Comparison of ENCODE assay signal across 22 mouse cellular contexts in genomic region chr19:30516771-30517170, GRCm38 (mm10). TPM values are rescaled to one million over a fixed set of nuclear protein-coding genes. Genes with fewer than 3 reads are reported as not detected.
DNase-seq lines count a peak whose midpoint lies in the region; ATAC-seq and TF ChIP-seq lines count a peak whose summit lies in the region.
"Had no signal": no experiment of that assay in that cellular context is flagged by ENCODE, and none has a peak within 500 bp of the region (broad histone marks: within the 10 kb centered on the region; RNA-seq: fewer than 3 reads in every experiment).

No protein-coding gene starts in this region.

- H3K9ac ChIP-seq in kidney, embryonic 14.5 days (ENCODE audit: low read depth, low read length): no peak overlapping the region
- H3K9ac ChIP-seq in kidney, embryonic 16.5 days (replicated peaks; ENCODE audit: low read length): no peak overlapping the region
- H3K9ac ChIP-seq in forebrain, embryonic 16.5 days (replicated peaks; ENCODE audit: low read depth, low read length): no peak overlapping the region
- H3K9ac ChIP-seq: embryonic facial prominence, embryonic 13.5 days; forebrain, embryonic 13.5 days; heart, embryonic 15.5 days; hindbrain, embryonic 14.5 days had no signal

- no peak for TF ChIP-seq POLR2A in kidney, adult 2 months (IDR thresholded peaks at IDR 0.05; ENCODE audit: low read depth, low read length)

- H3K4me2 ChIP-seq in kidney, embryonic 14.5 days (replicated peaks; ENCODE audit: low read depth, low read length): no peak overlapping the region
- H3K4me2 ChIP-seq in kidney, embryonic 16.5 days (replicated peaks; ENCODE audit: low read depth, low read length): no peak overlapping the region
- H3K4me2 ChIP-seq in forebrain, embryonic 16.5 days (ENCODE audit: low read length): no peak overlapping the region
- H3K4me2 ChIP-seq: embryonic facial prominence, embryonic 13.5 days; forebrain, embryonic 13.5 days; heart, embryonic 11.5 days; heart, embryonic 15.5 days; hindbrain, embryonic 14.5 days had no signal

- no peak for ATAC-seq in kidney, embryonic 14.5 days (ENCODE audit: low FRiP score, low TSS enrichment)
- ATAC-seq in kidney, embryonic 16.5 days (ENCODE audit: low FRiP score, low TSS enrichment): peak; percentile 90; the same call in 1 of the 2 replicates
- ATAC-seq in forebrain, embryonic 16.5 days: no peak
- ATAC-seq: forebrain, embryonic 13.5 days had no signal

- H3K27ac ChIP-seq in kidney, embryonic 14.5 days (ENCODE audit: low read depth, low read length): no peak overlapping the region
- H3K27ac ChIP-seq in kidney, adult 2 months (ENCODE audit: insufficient read depth, low read depth, low read length): peak overlapping the region; percentile 3; the same call in 1 of the 2 replicates
- peak overlapping the region; percentile 60; the same call in 1 of the 2 replicates for H3K27ac ChIP-seq in kidney, embryonic 16.5 days (ENCODE audit: low read length)
- no peak overlapping the region for H3K27ac ChIP-seq in forebrain, embryonic 16.5 days (ENCODE audit: low read length)
- H3K27ac ChIP-seq: embryonic facial prominence, embryonic 13.5 days; forebrain, embryonic 13.5 days; heart, embryonic 15.5 days; hindbrain, embryonic 10.5 days; hindbrain, embryonic 14.5 days had no signal

- no peak overlapping the region for H3K4me3 ChIP-seq in kidney, embryonic 14.5 days (ENCODE audit: low read length)
- H3K4me3 ChIP-seq in kidney, adult 2 months (ENCODE audit: insufficient read depth, low read depth, low read length): no peak overlapping the region
- no peak overlapping the region for H3K4me3 ChIP-seq in kidney, embryonic 16.5 days (ENCODE audit: low read length)
- H3K4me3 ChIP-seq in forebrain, embryonic 16.5 days (replicated peaks; ENCODE audit: low read length): no peak overlapping the region
- H3K4me3 ChIP-seq: embryonic facial prominence, embryonic 13.5 days; forebrain, embryonic 13.5 days; heart, embryonic 15.5 days; hindbrain, embryonic 10.5 days had no signal

- no peaks in the 10 kb centered on the region for H3K9me3 ChIP-seq in kidney, embryonic 14.5 days (ENCODE audit: control insufficient read depth, low read length)
- H3K9me3 ChIP-seq in kidney, embryonic 16.5 days (ENCODE audit: low read length): no peaks in the 10 kb centered on the region
- H3K9me3 ChIP-seq in forebrain, embryonic 16.5 days (ENCODE audit: control insufficient read depth, low read length): no peaks in the 10 kb centered on the region
- H3K9me3 ChIP-seq: embryonic facial prominence, embryonic 13.5 days; forebrain, embryonic 13.5 days; heart, embryonic 15.5 days; hindbrain, embryonic 10.5 days had no signal

- DNase-seq in kidney, adult 11 months: peak; percentile 71
- peak; percentile 81 for DNase-seq in kidney, adult 2 months
- DNase-seq in kidney, postnatal 25 days: peak; percentile 59 to 80
- DNase-seq in neural tube, embryonic 10.5 days (ENCODE audit: extremely low spot score, low spot score): no peak
- DNase-seq in spleen, postnatal 36 days (ENCODE audit: low spot score in 2 of 2): no peak
- DNase-seq: adrenal gland, postnatal 10 days; cerebellum, adult 11 months; cerebellum, adult 9-10 months; cerebellum, postnatal 36 days; gastrocnemius, postnatal 36 days; heart, adult 18-20 months; heart, postnatal 14 days had no signal

- H3K4me1 ChIP-seq in kidney, embryonic 14.5 days (ENCODE audit: control insufficient read depth, insufficient read depth, low read length): no peaks in the 10 kb centered on the region
- peaks cover 8% of the 10 kb centered on the region for H3K4me1 ChIP-seq in kidney, adult 2 months (ENCODE audit: control insufficient read depth, insufficient read depth, low read length)
- no peaks in the 10 kb centered on the region for H3K4me1 ChIP-seq in kidney, embryonic 16.5 days (ENCODE audit: insufficient read depth, low read length)
- H3K4me1 ChIP-seq in forebrain, embryonic 16.5 days (replicated peaks; ENCODE audit: control insufficient read depth, insufficient read depth, low read length): no peaks in the 10 kb centered on the region
- H3K4me1 ChIP-seq: embryonic facial prominence, embryonic 13.5 days; forebrain, embryonic 13.5 days; heart, embryonic 15.5 days; hindbrain, embryonic 10.5 days had no signal

- H3K36me3 ChIP-seq in kidney, embryonic 14.5 days (ENCODE audit: control insufficient read depth, insufficient read depth, low read length): no peaks in the 10 kb centered on the region
- H3K36me3 ChIP-seq in kidney, adult 2 months (ENCODE audit: control insufficient read depth, insufficient read depth, low read length): no peaks in the 10 kb centered on the region
- no peaks in the 10 kb centered on the region for H3K36me3 ChIP-seq in kidney, embryonic 16.5 days (ENCODE audit: insufficient read depth, low read length)
- no peaks in the 10 kb centered on the region for H3K36me3 ChIP-seq in forebrain, embryonic 16.5 days (ENCODE audit: control insufficient read depth, insufficient read depth)
- H3K36me3 ChIP-seq: embryonic facial prominence, embryonic 13.5 days; heart, embryonic 15.5 days; hindbrain, embryonic 10.5 days had no signal

- H3K27me3 ChIP-seq in kidney, embryonic 14.5 days (ENCODE audit: control insufficient read depth, insufficient read depth, low read length): no peaks in the 10 kb centered on the region
- H3K27me3 ChIP-seq in kidney, adult 2 months (replicated peaks; ENCODE audit: control insufficient read depth, insufficient read depth, low read length): no peaks in the 10 kb centered on the region
- H3K27me3 ChIP-seq in kidney, embryonic 16.5 days (ENCODE audit: insufficient read depth, low read length): no peaks in the 10 kb centered on the region
- H3K27me3 ChIP-seq in forebrain, embryonic 16.5 days (replicated peaks; ENCODE audit: control insufficient read depth, insufficient read depth, low read length): no peaks in the 10 kb centered on the region
- H3K27me3 ChIP-seq: embryonic facial prominence, embryonic 13.5 days; forebrain, embryonic 13.5 days; heart, embryonic 15.5 days had no signal

- WGBS in kidney, embryonic 14.5 days: 65% methylated on average over 6 of the region's 6 CpGs
- 28% methylated on average over 6 of the region's 6 CpGs for WGBS in kidney, adult 2 months
- 59% methylated on average over 6 of the region's 6 CpGs for WGBS in kidney, embryonic 16.5 days
- WGBS in forebrain, embryonic 16.5 days: 82% methylated on average over 6 of the region's 6 CpGs

- TF ChIP-seq CTCF in kidney, adult 2 months (conservative IDR thresholded peaks at IDR 0.05; ENCODE audit: insufficient read depth, insufficient read length, low read depth, low read length): no peak

RNA-seq across cellular contexts. Expression of gene Dkk1, which starts 32.7 kb away (rescaled TPM):
- 31.2 and 37.8 TPM in 2 replicates for polyA plus RNA-seq in kidney, embryonic 14.5 days (2014; fragmentation: Nextera tagmentation; extraction: Ambion mirVana)
- 0.08 TPM in 1 of 2 replicates, not detected in the other for polyA plus RNA-seq in kidney, adult 2 months (2012; rRNA removed)
- polyA plus RNA-seq in kidney, embryonic 16.5 days (2015; fragmentation: Nextera tagmentation; extraction: Ambion mirVana): 34.4 and 36.6 TPM in 2 replicates
- polyA plus RNA-seq in forebrain, embryonic 16.5 days (2015; fragmentation: Nextera tagmentation; extraction: Ambion mirVana): 0.38 and 0.61 TPM in 2 replicates
- polyA plus RNA-seq: C2C12 had no signal

Comparison
In these comparisons a context has a peak if more than half of its experiments do, and no peak if none do; other contexts are left out.
1. H3K27ac ChIP-seq: peak in kidney, adult 2 months (single experiment) and kidney, embryonic 16.5 days (single experiment); none in kidney, embryonic 14.5 days (single experiment) and forebrain, embryonic 16.5 days (single experiment).
2. RNA of gene Dkk1, which starts 32.7 kb away (polyA plus RNA-seq): 31.2 to 37.8 TPM in kidney, embryonic 14.5 days and 34.4 to 36.6 TPM in kidney, embryonic 16.5 days; 0.38 to 0.61 TPM in forebrain, embryonic 16.5 days and 0.08 TPM in kidney, adult 2 months; every median in the first group is over 10 times any median in the second.
3. DNase-seq: peak in kidney, adult 11 months (single experiment), kidney, adult 2 months (single experiment) and kidney, postnatal 25 days (2 of 2); none in neural tube, embryonic 10.5 days (single experiment) and spleen, postnatal 36 days (0 of 2).